Mouse (Mus musculus) lung, postnatal 0 days (tissue): ENCODE results near the gene Wdr64.

Experiments used
- CTCF ChIP-seq: IDR thresholded peaks from 2 replicates; pipeline ENCODE4 v1.5.1; 2016; ENCODE audit warnings: antibody characterized with exemption, mild to moderate bottlenecking
- EP300 ChIP-seq: IDR thresholded peaks from 2 replicates; pipeline ENCODE4 v1.6.1; 2016; ENCODE audit warnings: antibody characterized with exemption, mild to moderate bottlenecking, control low read depth

- no peak for TF ChIP-seq CTCF
- no peak for TF ChIP-seq EP300
These were observed 125.5 kb downstream of the Wdr64 start for GRCm38 (mm10) chr1:175823815-175824438.
